Mouse (Mus musculus) brain, embryonic 14.5 days (tissue): ENCODE measurements around the gene Gmds. TPM values are rescaled to one million over a fixed set of nuclear protein-coding genes. Genes with fewer than 3 reads are reported as not detected.

Experiments
- DNase-seq: peaks from one replicate; pipeline ENCODE4 v3.0.0-alpha.2; 2011; ENCODE audit warnings: low read depth
- CTCF ChIP-seq: fragments of 200-500 bp; IDR thresholded peaks from 2 replicates; pipeline ENCODE4 v1.5.1; 2012; ENCODE audit warnings: inconsistent platforms, mild to moderate bottlenecking, moderate library complexity, borderline replicate concordance; ENCODE audit not compliant: insufficient read depth, insufficient read length; ENCODE audit errors: extremely low read depth
- POLR2A ChIP-seq: fragments of 200-500 bp; IDR thresholded peaks from 2 replicates; pipeline ENCODE4 v1.6.1; 2012; ENCODE audit warnings: mild to moderate bottlenecking, inconsistent platforms, borderline replicate concordance; ENCODE audit not compliant: poor library complexity, insufficient read depth, insufficient read length, severe bottlenecking; ENCODE audit errors: extremely low read depth
- polyA plus RNA-seq: library from polyadenylated mRNA; depleted of rRNA; stranded (reverse); fragments of >200 nt; gene quantifications from 2 replicates; pipeline ENCODE4 v1.2.3, GENCODE M21; 2012

The Gmds gene
- polyA plus RNA-seq, 1 experiment, result 19.8 TPM

- TF ChIP-seq CTCF, result no peak
- TF ChIP-seq POLR2A, result no peak
- DNase-seq, result no peak
Measured at GRCm38 (mm10) chr13:31827160-31827559, 511.4 kb downstream of the Gmds start.

GRCm38 (mm10) chr13:31825180-31825579, 513.4 kb downstream of the Gmds start:
- no peak for DNase-seq
- TF ChIP-seq POLR2A (no peak), CTCF (no peak)

GRCm38 (mm10) chr13:31823316-31823715, 515.2 kb downstream of the Gmds start:
- DNase-seq, result no peak
- no peak for TF ChIP-seq POLR2A
- TF ChIP-seq CTCF, result no peak

- TF ChIP-seq CTCF (no peak), POLR2A (no peak)
- DNase-seq, result no peak
Measured at GRCm38 (mm10) chr13:31821050-31821449, 517.5 kb downstream of the Gmds start.

GRCm38 (mm10) chr13:31820587-31821017, 517.9 kb downstream of the Gmds start:
- DNase-seq, result peak; percentile 62
- TF ChIP-seq POLR2A, result no peak

- TF ChIP-seq CTCF (no peak), POLR2A (no peak)
- DNase-seq, result no peak
Measured at GRCm38 (mm10) chr13:31819664-31820405, 518.7 kb downstream of the Gmds start.

- no peak for DNase-seq
- TF ChIP-seq CTCF (no peak), POLR2A (no peak)
Measured at GRCm38 (mm10) chr13:31818337-31818736, 520.2 kb downstream of the Gmds start.

GRCm38 (mm10) chr13:31815383-31816003, 523.0 kb downstream of the Gmds start:
- no peak for DNase-seq

GRCm38 (mm10) chr13:31812701-31813100, 525.8 kb downstream of the Gmds start:
- no peak for TF ChIP-seq CTCF
- no peak for TF ChIP-seq POLR2A
- DNase-seq, result no peak

More at GRCm38 (mm10) chr13:31815383-31816003, 523.0 kb downstream of the Gmds start:
- TF ChIP-seq POLR2A (no peak), CTCF (no peak)

GRCm38 (mm10) chr13:31811542-31812021, 527.0 kb downstream of the Gmds start:
- no peak for TF ChIP-seq CTCF
- no peak for TF ChIP-seq POLR2A
- peak; percentile 20 for DNase-seq

GRCm38 (mm10) chr13:31810693-31811541, 527.6 kb downstream of the Gmds start:
- TF ChIP-seq CTCF (no peak), POLR2A (no peak)

More at GRCm38 (mm10) chr13:31810693-31811541, 527.6 kb downstream of the Gmds start:
- DNase-seq, result peak; percentile 35
